Mouse (Mus musculus) 3T3-L1 (cell line): ENCODE measurements around the gene Dus2.
A peak's percentile ranks its signal among the peaks of the same experiment; 100 is the strongest.
"Not testable (repeated sequence)": the region's sequence is repeated elsewhere in the genome, so short reads cannot be mapped to it uniquely, and the experiment has no call there.

Experiments used
- DNase-seq: peaks from one replicate; pipeline ENCODE4 v3.0.0-alpha.2; 2015; ENCODE audit warnings: low read depth, low spot score

The Dus2 gene

DNA sequence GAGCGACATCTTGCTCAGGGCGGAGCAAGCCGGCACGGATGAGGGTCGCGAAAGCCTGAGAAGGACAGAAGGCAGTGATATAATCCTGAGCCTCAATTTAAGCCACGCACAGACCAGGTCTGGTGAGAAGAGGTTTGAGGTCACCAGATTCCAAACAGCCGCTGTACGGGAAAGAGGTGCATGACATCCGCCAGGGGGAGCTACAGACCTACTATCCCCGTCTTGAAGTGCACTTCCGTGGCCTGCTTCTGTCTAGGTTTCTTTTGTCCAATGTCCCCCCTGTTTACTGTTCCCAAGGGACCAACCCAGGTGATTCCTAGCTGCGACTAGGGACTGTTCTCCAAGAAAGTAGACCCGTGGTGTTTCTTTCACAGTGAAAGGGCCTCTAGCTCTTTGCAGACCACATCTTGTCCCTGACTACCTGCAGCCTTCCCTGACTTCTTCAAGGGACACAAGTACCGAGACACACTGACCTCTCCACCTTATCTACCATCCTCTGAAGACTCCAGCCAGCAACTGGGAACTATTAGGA is at the start of gene Dus2:
Dus2 (plus strand) TSS at position 482 of the 532 bp plus-strand sequence.
- peak; percentile 96 for DNase-seq

DNA sequence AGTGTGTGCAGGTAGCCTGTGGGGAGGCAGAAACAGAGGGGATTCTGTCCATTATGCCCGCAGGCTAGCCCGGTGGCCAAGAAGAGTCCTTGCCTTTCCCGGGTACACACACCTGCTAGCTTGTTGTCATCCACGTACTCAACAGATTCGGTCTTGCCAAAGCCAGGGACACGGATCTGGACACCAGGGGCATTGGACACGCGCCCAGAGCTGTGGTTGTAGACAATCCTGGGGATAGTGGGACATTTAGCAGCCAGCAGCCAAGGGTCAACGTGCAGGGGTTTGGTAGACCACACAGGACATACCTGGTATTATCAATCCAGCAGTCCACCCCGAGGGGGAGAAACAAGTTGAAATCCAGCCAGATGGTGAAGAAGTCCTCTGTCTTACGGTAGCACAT is 49.1 kb upstream of the Dus2 start:
- DNase-seq, result no peak

DNA sequence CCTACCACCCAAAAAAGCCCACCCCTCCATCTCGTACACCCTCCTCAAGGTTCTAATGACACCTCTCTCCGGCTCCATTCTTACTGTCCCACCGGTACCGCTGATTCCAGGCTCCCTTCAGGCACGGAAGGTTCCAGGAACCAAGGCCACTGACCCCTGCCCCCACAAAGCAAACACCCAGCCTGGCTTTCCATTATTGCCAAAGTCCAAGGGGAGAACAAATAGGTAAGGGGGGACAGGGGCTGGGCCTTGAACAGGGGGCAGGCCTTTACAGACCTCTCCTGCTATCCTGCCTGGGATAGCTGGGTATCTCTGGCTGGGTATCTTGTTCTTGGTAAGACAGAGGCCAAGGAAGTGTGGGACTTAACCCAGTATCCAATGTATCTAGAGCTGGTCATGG is 48.6 kb upstream of the Dus2 start:
- DNase-seq, result no peak

DNA sequence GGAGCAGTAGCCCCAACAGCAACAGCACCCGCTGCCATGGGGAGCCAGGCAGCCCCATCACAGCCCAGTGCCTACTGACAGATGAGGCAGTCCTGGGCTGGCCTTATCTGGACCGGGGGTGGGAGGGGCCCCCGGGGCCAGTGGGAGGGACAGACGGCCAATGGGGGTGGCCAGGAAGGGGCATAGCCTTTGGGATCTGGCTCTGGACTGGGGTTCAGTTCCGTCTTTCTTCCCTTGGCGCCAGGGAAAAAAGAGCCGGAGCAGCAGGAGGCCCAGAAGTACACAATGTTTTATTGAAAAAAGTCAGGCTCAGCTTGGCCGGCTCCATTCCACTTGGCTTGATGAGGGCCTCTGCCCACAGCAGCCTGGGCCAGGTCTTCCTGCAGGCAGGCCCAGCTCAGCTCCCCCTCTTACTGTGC is 47.8 kb upstream of the Dus2 start, which contains the start of gene Lcat:
Lcat (minus strand) TSS at position 62 of the 419 bp plus-strand sequence.
- DNase-seq, result no peak

DNA sequence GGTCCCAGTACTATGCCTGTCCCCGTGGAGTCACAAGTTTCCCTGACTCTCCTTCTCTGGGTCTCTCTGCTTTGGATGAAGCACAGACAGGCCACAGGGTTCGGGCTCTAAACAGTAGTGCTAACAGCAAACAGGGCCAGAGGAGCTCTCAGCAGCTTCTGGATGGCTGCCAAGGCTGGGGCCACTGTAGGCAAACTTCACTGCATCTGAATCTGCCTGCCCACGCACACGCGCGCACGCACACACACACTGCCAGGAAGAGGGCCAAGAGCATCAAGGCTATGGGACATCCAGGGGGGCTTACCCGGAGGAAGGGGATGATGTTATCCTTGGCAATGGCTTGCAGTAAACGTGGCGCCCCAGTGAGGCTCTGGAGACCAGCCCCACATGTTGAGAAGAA is 41.8 kb upstream of the Dus2 start:
- DNase-seq, result peak; percentile 39

DNA sequence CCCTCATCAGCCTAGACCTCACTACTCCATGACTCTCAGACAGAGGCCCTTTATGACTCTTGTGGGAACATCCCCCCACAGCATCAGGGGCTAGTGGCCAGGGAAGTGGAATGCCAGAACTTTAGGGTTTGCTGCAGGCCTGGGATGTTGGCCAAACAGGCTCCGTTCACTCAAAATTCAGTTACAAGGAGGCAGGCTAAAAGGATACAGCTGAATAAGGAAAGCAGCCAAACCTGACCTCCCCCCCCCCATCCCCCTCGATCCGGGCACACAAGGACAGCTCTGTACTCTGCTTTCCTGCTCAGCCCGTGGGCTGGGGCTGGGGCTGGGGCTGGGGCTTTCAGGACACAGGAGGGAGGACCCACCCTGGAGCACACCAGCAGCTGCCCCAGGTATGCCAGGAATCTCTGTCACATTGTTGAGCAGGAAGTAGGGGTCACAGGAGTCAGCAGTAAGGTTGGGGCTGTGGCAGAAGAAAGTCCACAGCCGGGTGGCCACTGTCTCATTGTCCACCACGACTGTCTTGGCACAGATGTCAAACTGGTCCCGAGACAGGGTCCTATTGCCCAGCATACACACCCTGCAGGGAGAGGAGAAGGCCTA is 40.0 kb upstream of the Dus2 start:
- peak; percentile 45 for DNase-seq

DNA sequence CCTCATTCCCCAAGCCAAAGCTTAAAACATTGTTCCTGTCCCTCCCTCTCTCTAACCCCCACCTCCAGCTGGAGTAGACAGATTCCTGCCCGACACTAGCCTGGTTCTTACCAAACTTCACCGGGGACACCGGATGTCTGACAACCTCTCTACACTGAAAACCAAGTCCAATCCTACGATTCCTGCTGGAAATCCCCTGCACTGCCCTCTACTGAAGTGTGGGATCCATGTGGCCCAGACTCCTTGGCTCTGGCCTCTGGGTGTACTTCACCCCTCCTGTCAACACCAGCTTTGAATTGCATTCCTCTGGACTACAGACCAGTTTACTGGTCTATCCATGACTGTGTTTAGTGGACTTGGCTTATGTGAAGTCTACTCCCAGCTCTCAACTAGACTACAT is 34.6 kb upstream of the Dus2 start:
- DNase-seq, result peak; percentile 80

DNA sequence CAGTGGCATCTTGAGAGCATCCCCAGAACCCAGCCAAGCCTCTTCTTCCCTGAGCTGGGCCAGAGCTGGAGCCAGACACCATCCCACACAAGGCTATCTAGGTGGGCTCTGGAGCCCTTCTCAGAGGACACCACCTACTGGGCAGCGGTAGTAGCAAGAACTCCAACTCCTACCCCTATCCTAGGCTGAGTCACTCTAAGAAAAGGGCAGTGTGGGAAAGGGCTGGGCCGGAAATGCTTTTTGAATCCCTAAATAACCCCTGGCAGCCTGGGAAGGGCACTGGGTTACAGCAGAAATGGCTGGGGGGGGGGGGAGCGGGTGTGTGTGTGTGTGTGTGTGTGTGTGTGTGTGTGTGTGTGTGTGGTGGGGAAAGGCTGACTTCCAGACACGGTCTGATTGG is 33.3 kb upstream of the Dus2 start:
- DNase-seq, result peak; percentile 49

DNA sequence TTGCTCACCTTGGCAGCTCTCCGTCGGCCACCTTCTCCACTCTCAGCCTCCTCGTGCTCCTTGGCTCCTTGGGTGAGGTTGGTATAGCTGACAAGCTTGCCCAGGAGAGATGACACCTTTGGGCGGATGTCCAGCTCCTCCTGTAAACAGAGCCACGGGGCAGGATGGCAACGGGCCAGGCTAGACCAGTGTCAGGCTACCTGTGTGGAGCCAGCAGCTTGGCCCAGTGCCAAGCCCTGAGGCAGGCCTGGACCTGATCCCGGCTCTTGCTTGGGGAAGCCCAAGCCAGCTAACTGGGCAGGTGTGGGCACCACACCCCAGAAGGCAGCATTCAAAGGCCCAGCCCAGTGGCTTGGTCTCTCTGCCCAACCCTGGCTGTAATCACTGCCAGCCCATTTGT is 31.8 kb upstream of the Dus2 start:
- DNase-seq, result no peak

DNA sequence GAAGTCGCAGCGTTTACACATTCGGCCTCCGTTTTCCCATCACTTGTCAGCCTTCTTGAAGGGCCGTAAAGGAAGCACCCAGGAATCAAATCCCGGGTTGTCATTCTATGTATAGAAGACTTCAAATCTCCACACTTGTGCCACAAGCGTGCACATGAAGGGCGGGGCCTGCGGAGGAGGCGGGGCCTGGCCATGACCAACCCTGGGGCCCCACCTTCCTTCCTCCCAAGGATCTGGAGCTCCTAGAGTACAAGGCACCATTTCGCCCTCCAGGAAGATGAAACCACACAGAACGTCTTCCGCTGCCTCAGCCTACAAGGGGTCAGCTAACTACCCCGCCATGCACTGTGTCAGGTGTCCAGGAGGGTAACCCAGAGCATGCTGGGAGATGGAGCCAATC is 30.0 kb upstream of the Dus2 start:
- DNase-seq, result no peak

DNA sequence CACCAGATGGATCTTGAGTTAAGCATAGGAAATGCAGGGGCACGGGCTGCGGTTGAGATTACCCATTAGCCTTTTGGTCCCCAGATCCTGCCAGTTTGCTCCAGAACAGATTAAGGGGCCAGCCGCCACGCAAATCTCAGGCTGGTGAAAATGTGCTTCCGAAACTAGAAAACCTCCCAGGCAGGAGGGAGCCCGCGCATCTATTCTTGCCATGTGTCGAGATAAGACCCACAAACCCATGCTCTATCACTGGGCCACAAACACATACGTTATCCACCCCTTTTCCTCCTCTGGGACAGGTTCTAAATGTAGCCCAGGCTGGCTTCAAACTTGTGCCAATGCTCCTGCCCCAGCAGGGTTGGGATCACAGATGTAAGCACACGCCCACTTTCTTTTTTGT is 29.6 kb upstream of the Dus2 start:
- no peak for DNase-seq

DNA sequence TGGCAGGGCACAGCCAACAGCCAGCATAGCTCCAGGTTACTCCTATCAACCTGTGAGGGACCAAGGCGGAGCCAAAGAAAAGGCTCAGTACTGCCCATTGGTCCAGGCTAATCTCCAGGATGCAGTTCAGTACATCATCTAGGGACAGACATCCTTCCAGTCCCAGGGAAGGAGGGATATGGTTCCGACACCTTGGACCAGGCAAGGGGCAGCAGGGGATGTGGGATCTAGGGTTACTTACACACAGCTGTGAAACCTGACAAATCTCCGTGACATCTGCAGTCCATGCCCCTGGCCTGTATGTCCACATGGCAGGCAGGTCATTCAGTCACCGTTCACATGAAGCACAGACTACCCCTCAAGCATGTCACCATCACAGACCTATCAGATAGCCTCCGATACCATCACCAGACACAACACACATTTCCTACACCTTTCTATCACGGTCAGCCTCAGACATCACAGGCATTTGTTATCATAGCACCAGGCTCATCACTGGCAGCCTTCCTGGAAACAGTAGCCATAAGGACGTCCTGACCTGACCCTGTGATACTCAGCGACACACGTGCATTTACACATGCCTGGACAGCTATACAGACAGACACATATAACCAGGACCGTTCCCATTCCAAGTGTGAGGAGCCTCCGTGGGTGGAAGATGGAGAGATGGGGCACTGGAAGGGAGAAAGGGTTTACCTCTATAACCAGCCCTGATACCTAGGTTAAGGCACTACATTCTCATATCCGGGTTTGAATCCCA is 26.5 kb upstream of the Dus2 start:
- DNase-seq, result peak; percentile 46

DNA sequence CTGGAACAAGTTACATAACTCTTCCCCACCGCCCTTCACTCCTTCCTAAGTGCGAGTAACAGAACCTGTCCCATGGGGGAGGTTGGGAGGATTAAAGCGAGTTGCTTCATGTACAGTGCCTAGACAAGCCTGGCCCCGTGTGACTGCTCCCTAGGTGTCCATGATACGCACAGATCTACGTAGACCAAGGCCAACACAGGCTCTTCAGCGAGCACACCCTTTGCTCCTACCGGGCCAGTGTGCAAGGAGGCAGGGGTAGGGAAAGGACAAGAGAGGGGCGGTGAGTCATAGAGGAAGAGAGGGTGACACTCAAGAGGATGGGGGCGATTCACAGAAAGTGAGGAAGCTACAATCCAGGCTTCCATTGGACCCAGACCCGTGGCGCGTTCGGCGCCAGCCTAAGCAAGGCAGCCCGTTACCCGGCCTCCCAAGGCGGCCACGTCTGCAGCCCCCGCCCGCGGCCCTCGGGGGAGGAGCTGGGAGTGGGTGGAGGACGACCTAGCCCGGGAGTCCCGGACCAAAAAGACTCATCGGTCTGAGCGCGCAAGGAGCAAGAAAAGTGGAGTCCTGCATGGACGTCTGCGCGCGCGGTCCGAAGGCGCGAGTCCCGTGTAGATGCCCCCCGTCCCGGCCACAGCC is 25.8 kb upstream of the Dus2 start:
- peak; percentile 71 for DNase-seq

DNA sequence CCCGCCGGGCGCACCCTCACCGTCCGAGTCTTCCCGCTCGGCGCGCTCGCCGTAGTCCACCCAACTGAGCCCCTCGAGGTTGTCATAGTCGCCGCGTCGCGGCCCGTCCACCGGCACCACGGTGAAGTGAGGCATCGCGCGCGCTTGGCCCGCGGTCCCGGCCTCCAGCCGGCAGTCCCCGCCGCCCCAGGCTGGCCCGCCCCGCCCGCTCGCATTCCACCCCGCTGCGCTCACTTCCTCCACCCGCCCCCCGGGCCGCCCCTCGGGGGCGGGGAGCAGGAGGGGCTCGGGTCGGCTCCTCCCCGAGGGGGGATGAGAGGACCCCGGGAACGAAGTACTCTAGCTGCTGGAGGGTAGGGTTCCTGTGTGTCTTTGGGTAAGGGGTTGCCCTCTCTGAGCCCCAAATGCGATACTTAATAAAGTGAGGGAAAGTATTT is 25.2 kb upstream of the Dus2 start, which contains the start of gene Slc12a4:
Slc12a4 (minus strand) TSS at position 193 of the 437 bp plus-strand sequence.
- peak; percentile 74 for DNase-seq

DNA sequence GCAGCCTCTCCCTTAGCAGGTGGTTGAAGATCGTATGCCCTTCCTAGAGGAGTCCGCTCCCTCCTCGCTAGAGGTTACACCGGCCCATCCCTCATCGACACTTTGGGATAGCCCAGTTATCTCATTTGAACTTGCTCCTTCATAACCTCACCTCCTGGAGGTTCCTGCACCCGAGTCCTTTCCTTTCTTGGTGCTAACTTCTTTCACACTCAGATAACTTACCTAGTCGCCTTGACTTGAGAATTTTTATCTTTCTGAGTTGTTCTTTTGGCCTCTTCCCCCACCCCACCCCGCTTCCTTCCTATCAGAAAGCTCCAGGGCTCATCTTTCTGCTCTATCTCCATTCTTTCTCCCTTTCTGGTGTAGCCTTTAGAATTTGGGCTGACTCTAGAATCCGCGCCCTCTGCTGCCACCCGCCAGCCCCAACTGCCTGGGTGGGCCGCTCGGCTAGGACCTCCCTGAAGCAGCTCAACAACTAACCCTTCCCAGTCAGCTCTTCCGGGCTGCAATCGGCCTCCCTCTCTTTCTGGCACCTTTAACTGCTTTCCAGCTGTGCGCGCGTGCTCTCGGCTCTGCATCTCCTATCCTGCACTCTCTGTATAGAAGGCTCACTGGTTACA is 24.3 kb upstream of the Dus2 start:
- no peak for DNase-seq

DNA sequence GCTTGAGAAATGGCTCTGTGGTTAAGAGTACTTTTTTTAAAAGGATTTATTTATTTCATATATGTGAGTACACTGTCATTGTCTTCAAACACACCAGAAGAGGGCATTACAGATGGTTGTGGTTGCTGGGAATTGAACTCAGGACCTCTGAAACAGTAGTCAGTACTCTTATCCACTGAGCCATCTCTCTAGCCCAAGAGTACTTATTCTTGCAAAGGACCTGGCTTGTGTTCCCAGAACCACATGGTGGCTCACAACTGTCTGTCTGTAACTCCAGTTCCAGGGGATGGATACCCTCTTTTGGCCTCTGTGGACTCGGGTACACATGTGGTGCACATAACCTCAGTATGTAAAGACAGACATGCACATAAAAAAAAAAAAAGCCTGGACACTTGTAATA is 21.8 kb upstream of the Dus2 start:
- DNase-seq, result no peak

DNA sequence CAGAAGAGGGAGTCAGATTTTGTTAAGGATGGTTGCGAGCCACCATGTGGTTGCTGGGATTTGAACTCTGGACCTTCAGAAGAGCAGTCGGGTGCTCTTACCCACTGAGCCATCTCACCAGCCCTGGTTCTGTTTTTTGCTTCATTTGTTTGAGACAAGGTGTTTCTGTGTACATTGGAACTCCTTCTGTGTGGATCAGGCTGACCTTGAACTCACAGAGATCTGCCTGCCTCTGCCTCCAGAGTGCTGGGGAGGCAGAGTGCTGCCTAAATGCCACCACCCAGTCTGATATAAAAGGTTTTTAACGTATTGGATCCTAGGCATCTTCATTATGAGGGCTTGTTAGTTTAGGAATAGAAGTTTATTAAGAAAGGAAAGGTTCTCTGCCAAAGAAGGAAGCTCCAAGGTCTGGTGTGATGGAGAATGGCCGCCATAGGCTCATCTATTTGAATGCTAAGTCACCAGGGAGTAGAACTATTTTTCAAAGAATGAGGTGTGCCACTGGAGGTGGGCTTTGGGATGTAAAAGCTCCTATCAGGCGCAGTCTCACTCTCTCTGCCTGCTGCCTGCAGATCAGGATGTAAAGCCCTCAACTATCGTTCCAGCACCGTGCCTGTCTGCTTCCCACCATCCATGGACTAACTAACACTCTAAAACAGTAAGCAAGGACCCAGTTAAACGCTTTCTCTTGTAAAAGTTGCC is 20.0 kb upstream of the Dus2 start:
- DNase-seq, result no peak

DNA sequence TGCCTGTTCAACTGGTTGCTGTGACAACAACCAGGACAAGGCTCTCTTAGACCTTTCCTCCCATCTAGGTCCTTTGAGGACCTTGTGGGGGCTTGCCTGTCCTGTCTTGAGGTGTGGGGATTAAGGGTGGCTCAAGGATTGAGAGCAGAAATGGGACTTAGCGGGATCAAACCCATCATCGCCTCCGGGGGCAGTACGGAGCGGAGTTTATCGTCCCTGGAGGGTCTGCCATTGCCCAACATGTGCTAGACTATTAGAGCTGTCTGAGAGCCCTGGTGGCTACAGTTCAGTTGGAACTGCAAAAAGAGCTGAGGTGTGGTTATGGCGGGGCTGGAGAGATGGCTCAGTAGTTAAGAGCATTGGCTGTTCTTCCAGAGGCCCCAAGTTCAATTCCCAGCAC is 15.8 kb upstream of the Dus2 start:
- DNase-seq, result no peak

DNA sequence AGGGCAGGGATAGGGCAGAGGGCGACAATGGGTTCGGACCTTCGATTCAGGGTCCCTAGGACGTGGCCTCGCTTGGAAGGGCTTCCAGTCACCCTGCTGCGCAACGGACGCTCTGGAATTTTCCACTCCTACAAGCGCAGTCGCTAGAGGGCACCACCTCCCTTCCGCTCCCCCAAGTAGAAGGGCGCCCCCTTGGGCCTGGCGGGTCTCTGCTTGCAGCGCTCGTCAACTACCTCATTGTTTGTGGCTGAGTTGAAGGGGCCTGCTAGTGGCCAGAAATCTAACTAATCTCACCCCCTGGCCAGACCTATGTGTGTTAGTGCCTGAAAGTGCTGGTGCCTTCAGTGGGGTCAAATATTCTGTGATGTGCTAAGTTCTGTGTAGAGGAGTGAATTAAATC is 11.8 kb upstream of the Dus2 start, which contains the start of gene Dpep3:
Dpep3 (minus strand) TSS at position 105 of the 400 bp plus-strand sequence.
- no peak for DNase-seq

DNA sequence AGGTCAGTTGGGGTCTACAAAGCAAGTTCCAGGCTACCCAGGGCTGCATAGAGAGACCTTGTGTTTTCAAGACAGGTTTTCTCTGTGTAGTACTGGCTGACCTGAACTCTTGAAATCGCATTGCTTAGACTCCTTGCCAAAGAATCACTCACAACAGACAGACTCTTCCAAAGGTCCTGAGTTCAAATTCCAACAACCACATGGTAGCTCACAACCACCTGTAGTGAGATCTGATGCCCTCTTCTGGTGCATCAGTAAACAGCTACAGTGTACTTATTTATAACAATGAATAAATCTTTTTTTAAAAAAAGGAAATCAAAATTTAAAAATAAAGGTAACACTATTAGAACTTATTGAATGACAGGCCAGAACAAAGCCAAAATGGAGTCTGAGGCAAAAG is 10.0 kb upstream of the Dus2 start:
- no peak for DNase-seq

DNA sequence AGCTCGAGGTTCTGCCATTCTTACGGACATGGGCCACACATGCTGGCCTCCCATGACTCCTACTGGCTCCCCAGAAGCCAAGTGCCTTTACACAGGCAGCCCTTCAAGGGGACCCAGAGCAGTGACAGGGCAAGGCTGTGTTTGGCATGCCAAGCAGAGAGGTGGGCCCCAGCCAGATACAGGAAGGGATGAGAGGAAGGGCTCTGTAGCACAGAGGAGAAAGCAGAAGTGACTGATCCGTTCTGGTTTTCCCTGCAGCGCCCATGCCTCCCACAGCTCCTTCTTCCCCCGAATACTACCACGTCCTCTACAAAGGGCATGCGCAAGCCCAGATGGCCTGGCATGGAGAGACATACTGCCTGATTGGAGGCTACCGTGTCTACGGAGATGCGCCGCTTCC is 7.7 kb upstream of the Dus2 start:
- DNase-seq, result not testable (repeated sequence)
